Mouse (Mus musculus) liver, postnatal 0 days (tissue): Measurements from ENCODE around the gene Hmg20a. TPM values are rescaled to one million over a fixed set of nuclear protein-coding genes. Genes with fewer than 3 reads are reported as not detected.

Experiments
- ATAC-seq: fragments of 200-750 bp; cut with Nextera tagmentation; 2 replicates; pipeline ENCODE4 v1.8.0; 2017; ENCODE audit warnings: mild to moderate bottlenecking, moderate library complexity
- DNase-seq: peaks from one replicate; pipeline ENCODE4 v3.0.0-alpha.2; 2016
- H3K27ac ChIP-seq: fragments of 300-500 bp; sonication (generic); 2 replicates; pipeline ENCODE4 v1.5.1; 2014; ENCODE audit warnings: antibody characterized with exemption, moderate library complexity, mild to moderate bottlenecking, low read depth
- H3K27me3 ChIP-seq: fragments of 300-500 bp; sonication (generic); 2 replicates; pipeline ENCODE4 v1.6.1; 2014; ENCODE audit warnings: low read length, control low read depth, mixed read lengths; ENCODE audit not compliant: insufficient read depth
- H3K36me3 ChIP-seq: fragments of 300-500 bp; sonication (generic); replicated peaks from 2 replicates; pipeline ENCODE4 v1.6.1; 2014; ENCODE audit warnings: mild to moderate bottlenecking, control low read depth, low read length, moderate library complexity, mixed read lengths; ENCODE audit not compliant: insufficient read depth
- H3K4me1 ChIP-seq: fragments of 300-500 bp; sonication (generic); 2 replicates; pipeline ENCODE4 v1.6.1; 2014; ENCODE audit warnings: antibody characterized with exemption, mild to moderate bottlenecking, control low read depth; ENCODE audit not compliant: insufficient read depth
- H3K4me2 ChIP-seq: fragments of 300-500 bp; sonication (generic); 2 replicates; pipeline ENCODE4 v1.6.1; 2014; ENCODE audit warnings: low read depth, mild to moderate bottlenecking, low read length, moderate library complexity, mixed read lengths
- H3K4me3 ChIP-seq: fragments of 300-500 bp; sonication (generic); 2 replicates; pipeline ENCODE4 v1.5.1; 2014; ENCODE audit warnings: low read depth, low read length
- H3K9ac ChIP-seq: fragments of 300-500 bp; sonication (generic); replicated peaks from 2 replicates; pipeline ENCODE4 v1.6.1; 2014; ENCODE audit warnings: mild to moderate bottlenecking, moderate library complexity
- H3K9me3 ChIP-seq: fragments of 300-500 bp; sonication (generic); 2 replicates; pipeline ENCODE4 v1.6.1; 2016; ENCODE audit warnings: mild to moderate bottlenecking, control low read depth, low read length, mixed read lengths
- CTCF ChIP-seq: sonication (generic); IDR thresholded peaks from 2 replicates; pipeline ENCODE4 v1.5.1; 2016; ENCODE audit warnings: antibody characterized with exemption, low read depth
- EP300 ChIP-seq: IDR thresholded peaks from 2 replicates; pipeline ENCODE4 v1.6.1; 2016; ENCODE audit warnings: antibody characterized with exemption, low read depth, mild to moderate bottlenecking
- WGBS: fragments of 180-500 bp; shearing (Covaris S2); extraction: QIAGEN DNeasy Blood & Tissue Kit; methylation state at CpG from one replicate; pipeline ENCODE4 v1.1.7; 2014; ENCODE audit not compliant: insufficient replicate concordance; 5-methylcytosine and 5-hydroxymethylcytosine counted together
- polyA plus RNA-seq: library from polyadenylated mRNA; unstranded; fragments of >200 nt; fragmentation: Nextera tagmentation; extraction: Ambion mirVana; gene quantifications from 2 replicates; pipeline ENCODE4 v1.2.1, GENCODE M21; 2015

Gene Hmg20a
- polyA plus RNA-seq, 1 experiment from 2014 or later, result 8.3 TPM

DNA sequence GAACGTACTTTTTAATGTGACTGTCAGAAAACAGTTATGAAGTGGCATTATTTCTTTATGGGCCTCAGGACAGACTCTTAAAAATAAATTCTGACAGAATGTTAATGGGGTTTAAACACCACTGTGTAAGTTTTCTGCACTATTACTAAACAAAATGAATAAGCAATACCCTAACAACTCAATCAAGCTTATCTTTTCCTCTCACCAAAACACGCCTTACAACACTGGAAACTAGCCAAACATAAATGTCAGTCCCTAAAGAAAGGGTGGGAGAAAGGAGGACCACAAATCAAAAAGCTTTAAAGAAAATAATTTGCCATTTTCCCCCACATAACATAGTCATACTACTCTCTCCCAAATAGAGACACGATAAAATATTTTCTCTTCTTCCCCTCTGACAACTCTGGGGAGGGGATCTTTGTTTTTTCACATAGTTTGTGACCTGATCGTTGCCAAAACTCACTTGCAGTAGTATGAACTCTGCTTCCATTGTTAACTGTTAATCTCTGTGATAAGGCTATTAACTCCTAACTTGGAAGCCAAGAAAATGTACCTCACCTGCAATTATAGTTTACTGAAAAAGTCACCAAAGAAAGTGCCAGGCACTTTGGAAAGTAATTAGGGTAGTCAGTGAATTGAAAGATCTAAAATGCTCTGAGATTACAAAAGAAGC, 2.3 kb upstream of the Hmg20a start:
- peak overlapping the region; percentile 96 for H3K4me2 ChIP-seq

GRCm38 (mm10) chr9:56417415-56417947, 928 bp upstream of the Hmg20a start:
- Histone ChIP-seq H3K4me3 (peak overlapping the region; percentile 79), H3K27ac (peak overlapping the region; percentile 94), H3K27me3 (no peaks in the 10 kb centered on the region), H3K9ac (peak overlapping the region; percentile 86), H3K36me3 (peaks cover 1% of the 10 kb centered on the region; the same call in 1 of the 2 replicates), H3K4me2 (peak overlapping the region; percentile 96), H3K9me3 (no peaks in the 10 kb centered on the region), H3K4me1 (peaks cover 12% of the 10 kb centered on the region; the same call in 1 of the 2 replicates)
- TF ChIP-seq CTCF (peak; percentile 74), EP300 (no peak)
- DNase-seq, result peak; percentile 86
- ATAC-seq, result peak; percentile 47
- WGBS, result under 1% methylated on average over 37 of the region's 40 CpGs

More for the DNA sequence above, 2.3 kb upstream of the Hmg20a start:
- H3K9ac ChIP-seq, result no peak overlapping the region
- 0 out of 2 replicates have a peak overlapping the region, but pooled peaks have one; percentile 79 for H3K4me3 ChIP-seq
- H3K27me3 ChIP-seq, result no peaks in the 10 kb centered on the region
- no peak overlapping the region for H3K27ac ChIP-seq
- H3K9me3 ChIP-seq, result no peaks in the 10 kb centered on the region
- DNase-seq (no peak), ATAC-seq (no peak)
- H3K36me3 ChIP-seq, result no peaks in the 10 kb centered on the region
- TF ChIP-seq EP300 (no peak), CTCF (no peak)
- 46% methylated on average over 4 of the region's 4 CpGs for WGBS
- peaks cover 11% of the 10 kb centered on the region; the same call in 1 of the 2 replicates for H3K4me1 ChIP-seq

- Histone ChIP-seq H3K27me3 (no peaks in the 10 kb centered on the region), H3K4me3 (peak overlapping the region; percentile 79), H3K36me3 (peaks cover 3% of the 10 kb centered on the region; the same call in 1 of the 2 replicates), H3K9me3 (no peaks in the 10 kb centered on the region), H3K9ac (peak overlapping the region; percentile 67), H3K27ac (peak overlapping the region; percentile 85), H3K4me2 (peak overlapping the region; percentile 96), H3K4me1 (peaks cover 9% of the 10 kb centered on the region; the same call in 1 of the 2 replicates)
- TF ChIP-seq EP300, result no peak
- TF ChIP-seq CTCF, result no peak
- ATAC-seq, result peak; percentile 28
- peak; percentile 83 for DNase-seq
- WGBS, result 0% methylated on average over 11 of the region's 11 CpGs
Observed at GRCm38 (mm10) chr9:56418738-56419239, 380 bp downstream of the Hmg20a start.

DNA sequence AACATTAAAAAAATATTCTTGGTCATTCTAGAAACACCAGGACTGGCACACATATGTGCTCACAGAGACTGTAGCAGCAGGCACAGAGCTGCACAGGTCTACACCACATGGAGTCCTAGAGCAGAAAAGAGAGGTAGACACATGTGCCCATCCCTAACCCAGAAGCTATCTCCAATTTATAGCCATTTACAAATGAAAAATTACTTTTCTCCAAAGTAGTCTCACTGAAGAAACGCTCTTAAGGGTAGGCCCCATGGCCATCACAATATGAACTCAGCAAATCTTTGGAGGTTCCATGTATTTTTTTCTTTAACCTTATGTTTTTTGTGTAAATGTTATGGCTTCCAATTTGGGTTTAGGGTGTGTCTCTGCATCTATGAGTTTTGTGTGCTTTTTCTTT, 1.8 kb downstream of the Hmg20a start:
- Histone ChIP-seq H3K9me3 (no peaks in the 10 kb centered on the region), H3K4me2 (no peak overlapping the region), H3K4me1 (peaks cover 16% of the 10 kb centered on the region), H3K36me3 (peaks cover 3% of the 10 kb centered on the region; the same call in 1 of the 2 replicates), H3K27ac (no peak overlapping the region), H3K4me3 (no peak overlapping the region), H3K9ac (no peak overlapping the region), H3K27me3 (no peaks in the 10 kb centered on the region)
- WGBS, result 75% methylated on average over 1 of the region's 1 CpGs
- ATAC-seq (no peak), DNase-seq (no peak)
- TF ChIP-seq CTCF, result no peak
- no peak for TF ChIP-seq EP300

- Histone ChIP-seq H3K4me1 (peaks cover 16% of the 10 kb centered on the region), H3K4me2 (no peak overlapping the region)
- 57% methylated on average over 9 of the region's 9 CpGs for WGBS
Observed at GRCm38 (mm10) chr9:56420892-56421601, 2.6 kb downstream of the Hmg20a start.

GRCm38 (mm10) chr9:56421991-56422390, 3.6 kb downstream of the Hmg20a start:
- DNase-seq, result no peak
- Histone ChIP-seq H3K36me3 (peaks cover 3% of the 10 kb centered on the region; the same call in 1 of the 2 replicates), H3K27ac (no peak overlapping the region), H3K4me1 (peaks cover 15% of the 10 kb centered on the region), H3K27me3 (no peaks in the 10 kb centered on the region), H3K4me3 (no peak overlapping the region), H3K9ac (no peak overlapping the region), H3K9me3 (no peaks in the 10 kb centered on the region), H3K4me2 (no peak overlapping the region)
- ATAC-seq, result no peak
- TF ChIP-seq EP300 (no peak), CTCF (no peak)
- WGBS, result 71% methylated on average over 5 of the region's 5 CpGs

More at GRCm38 (mm10) chr9:56420892-56421601, 2.6 kb downstream of the Hmg20a start:
- H3K27ac ChIP-seq, result no peak overlapping the region
- no peaks in the 10 kb centered on the region for H3K27me3 ChIP-seq
- peaks cover 3% of the 10 kb centered on the region; the same call in 1 of the 2 replicates for H3K36me3 ChIP-seq
- ATAC-seq, result no peak
- H3K9ac ChIP-seq, result no peak overlapping the region
- DNase-seq, result no peak
- TF ChIP-seq CTCF, result no peak
- TF ChIP-seq EP300, result no peak
- H3K9me3 ChIP-seq, result no peaks in the 10 kb centered on the region
- no peak overlapping the region for H3K4me3 ChIP-seq
